Mouse (Mus musculus): ENCODE measurements around the gene Foxn2.

The Foxn2 gene

GRCm38 (mm10) chr17:88436284-88436683, 4.2 kb upstream of the Foxn2 start:
- POLR2A ChIA-PET: interaction anchor here (0.7 to 2.5 kb wide), 6 partner anchors 8 to 968 kb away, joined by 3 to 9 read pairs (median 4); no protein-coding TSS in a partner anchor
- CTCF ChIA-PET: interaction anchor here in 3 of 4 experiments (0.6 to 0.7 kb wide), 3 partner anchors 45 to 314 kb away, joined by 3 to 4 read pairs (median 4); no protein-coding TSS in a partner anchor

- ChIA-PET CTCF (interaction anchor here in 1 of 4 experiments (0.7 kb wide), 1 partner anchor 315 kb away, joined by 3 read pairs; no protein-coding TSS in a partner anchor), POLR2A (interaction anchor here (0.6 to 2.5 kb wide), 9 partner anchors 10 to 610 kb away, joined by 3 to 9 read pairs (median 4); no protein-coding TSS in a partner anchor)
Measured at GRCm38 (mm10) chr17:88436749-88437148, 3.8 kb upstream of the Foxn2 start.

- ChIA-PET CTCF (no interaction called here), POLR2A (interaction anchor here (0.6 to 2.5 kb wide), 14 partner anchors 18 to 611 kb away, joined by 3 to 9 read pairs (median 3); partner anchors contain the start of gene Msh6 (in 1 of the 4))
Measured at GRCm38 (mm10) chr17:88437391-88437790, 3.1 kb upstream of the Foxn2 start.

GRCm38 (mm10) chr17:88439536-88440050, 918 bp upstream of the Foxn2 start:
- ChIA-PET CTCF (interaction anchor here in 2 of 4 experiments (0.9 to 1.0 kb wide), 2 partner anchors 119 to 182 kb away, joined by 3 read pairs; no protein-coding TSS in a partner anchor), POLR2A (interaction anchor here in 3 of 4 experiments (0.6 to 5.5 kb wide), 50 partner anchors 8 to 692 kb away, joined by 3 to 64 read pairs (median 5); partner anchors contain the start of genes Msh6 (in 2 of the 3) and Ppp1r21 (in 1 of the 3))

GRCm38 (mm10) chr17:88441001-88441431, 505 bp downstream of the Foxn2 start:
- CTCF ChIA-PET: interaction anchor here in 3 of 4 experiments (0.6 to 0.9 kb wide), 3 partner anchors 94 to 186 kb away, joined by 3 to 4 read pairs (median 3); no protein-coding TSS in a partner anchor

GRCm38 (mm10) chr17:88441432-88442174, 1.1 kb downstream of the Foxn2 start:
- ChIA-PET POLR2A (interaction anchor here in 3 of 4 experiments (0.5 to 7.0 kb wide), 35 partner anchors 9 to 468 kb away, joined by 3 to 64 read pairs (median 5); no protein-coding TSS in a partner anchor), CTCF (interaction anchor here in 2 of 4 experiments (0.9 kb wide), 2 partner anchors 94 to 186 kb away, joined by 3 to 4 read pairs; no protein-coding TSS in a partner anchor)

More at GRCm38 (mm10) chr17:88441001-88441431, 505 bp downstream of the Foxn2 start:
- POLR2A ChIA-PET: interaction anchor here in 3 of 4 experiments (0.6 to 7.0 kb wide), 39 partner anchors 8 to 459 kb away, joined by 3 to 64 read pairs (median 5); partner anchors contain the start of gene Ppp1r21 (in 2 of the 3)

GRCm38 (mm10) chr17:88442661-88443060, 2.1 kb downstream of the Foxn2 start:
- CTCF ChIA-PET: no interaction called here
- POLR2A ChIA-PET: interaction anchor here in 3 of 4 experiments (0.6 to 7.0 kb wide), 25 partner anchors 9 to 1335 kb away, joined by 3 to 64 read pairs (median 3); partner anchors contain the start of genes Msh6 (in 1 of the 3) and Socs5 (in 1 of the 3)

- ChIA-PET CTCF (interaction anchor here in 1 of 4 experiments (0.6 kb wide), 2 partner anchors 68 to 70 kb away, joined by 3 read pairs; no protein-coding TSS in a partner anchor), POLR2A (interaction anchor here in 3 of 4 experiments (0.6 to 7.0 kb wide), 28 partner anchors 8 to 1336 kb away, joined by 3 to 64 read pairs (median 3); partner anchors contain the start of genes Msh6 (in 1 of the 3) and Socs5 (in 1 of the 3))
Measured at GRCm38 (mm10) chr17:88443186-88443585, 2.7 kb downstream of the Foxn2 start.

- ChIA-PET CTCF (no interaction called here), POLR2A (interaction anchor here in 1 of 4 experiments (0.8 to 0.9 kb wide), 2 partner anchors 33 to 85 kb away, joined by 3 to 5 read pairs; no protein-coding TSS in a partner anchor)
Measured at GRCm38 (mm10) chr17:88458079-88458478, 17.6 kb downstream of the Foxn2 start.

GRCm38 (mm10) chr17:88459516-88459915, 19.0 kb downstream of the Foxn2 start:
- ChIA-PET POLR2A (interaction anchor here in 2 of 4 experiments (0.8 to 2.0 kb wide), 7 partner anchors 9 to 51 kb away, joined by 3 to 7 read pairs (median 4); partner anchors contain the start of gene Foxn2 (in 1 of the 2)), CTCF (interaction anchor here in 1 of 4 experiments (0.5 kb wide), 1 partner anchor 393 kb away, joined by 4 read pairs; no protein-coding TSS in a partner anchor)

- CTCF ChIA-PET: no interaction called here
- POLR2A ChIA-PET: interaction anchor here in 2 of 4 experiments (0.8 to 2.0 kb wide), 7 partner anchors 9 to 51 kb away, joined by 3 to 7 read pairs (median 4); partner anchors contain the start of gene Foxn2 (in 1 of the 2)
Measured at GRCm38 (mm10) chr17:88459916-88460901, 19.7 kb downstream of the Foxn2 start.

GRCm38 (mm10) chr17:88462658-88463057, 22.1 kb downstream of the Foxn2 start:
- ChIA-PET POLR2A (interaction anchor here in 2 of 4 experiments (0.6 to 1.3 kb wide), 5 partner anchors 9 to 165 kb away, joined by 3 to 4 read pairs (median 3); no protein-coding TSS in a partner anchor), CTCF (interaction anchor here in 1 of 4 experiments (0.7 kb wide), 1 partner anchor 569 kb away, joined by 9 read pairs; no protein-coding TSS in a partner anchor)

- ChIA-PET POLR2A (interaction anchor here (0.5 to 5.4 kb wide), 24 partner anchors 9 to 897 kb away, joined by 3 to 67 read pairs (median 6); partner anchors contain the start of genes Foxn2 (in 2 of the 4) and Msh6 (in 1 of the 4)), CTCF (interaction anchor here in 3 of 4 experiments (0.6 to 0.9 kb wide), 5 partner anchors 26 to 470 kb away, joined by 3 to 8 read pairs (median 3); no protein-coding TSS in a partner anchor)
Measured at GRCm38 (mm10) chr17:88466591-88466990, 26.1 kb downstream of the Foxn2 start.

GRCm38 (mm10) chr17:88467696-88468095, 27.2 kb downstream of the Foxn2 start:
- CTCF ChIA-PET: interaction anchor here in 2 of 4 experiments (0.5 to 0.9 kb wide), 3 partner anchors 42 to 212 kb away, joined by 3 to 6 read pairs (median 5); no protein-coding TSS in a partner anchor
- POLR2A ChIA-PET: interaction anchor here (0.6 to 5.4 kb wide), 29 partner anchors 9 to 493 kb away, joined by 3 to 67 read pairs (median 6); partner anchors contain the start of genes Foxn2 (in 3 of the 4) and Msh6 (in 1 of the 4)

GRCm38 (mm10) chr17:88468655-88469398, 28.3 kb downstream of the Foxn2 start:
- ChIA-PET CTCF (interaction anchor here in 1 of 4 experiments (1.6 kb wide), 1 partner anchor 212 kb away, joined by 3 read pairs; no protein-coding TSS in a partner anchor), POLR2A (interaction anchor here (0.7 to 5.4 kb wide), 38 partner anchors 9 to 495 kb away, joined by 3 to 67 read pairs (median 5); partner anchors contain the start of genes Foxn2 (in 3 of the 4) and Ppp1r21 (in 1 of the 4))

- ChIA-PET CTCF (no interaction called here), POLR2A (interaction anchor here in 3 of 4 experiments (0.6 to 4.1 kb wide), 5 partner anchors 11 to 70 kb away, joined by 3 to 30 read pairs (median 3); partner anchors contain the start of gene Foxn2 (in 1 of the 3))
Measured at GRCm38 (mm10) chr17:88473766-88474165, 33.3 kb downstream of the Foxn2 start.
